8 mouse cellular contexts compared by ENCODE assay signal in genomic region chr7:30457629-30458330, GRCm38 (mm10). TPM values are rescaled to one million over a fixed set of nuclear protein-coding genes. Genes with fewer than 3 reads are reported as not detected.
DNase-seq lines count a peak whose midpoint lies in the region; ATAC-seq and TF ChIP-seq lines count a peak whose summit lies in the region.

Gene Kirrel2, minus strand, starts transcription at chr7:30457690.
Gene Nphs1, plus strand, starts transcription at chr7:30458315.

- 0 out of 2 replicates have a peak within 1 kb of the TSS, but pooled peaks have one; percentile 5 for H3K4me2 ChIP-seq in heart, postnatal 0 days (ENCODE audit: low read depth, low read length)

- TF ChIP-seq CTCF in heart, postnatal 0 days (IDR thresholded peaks at IDR 0.05; ENCODE audit: low read depth) = no peak

- ATAC-seq in frontal cortex, adult (ENCODE audit: low TSS enrichment) = peak; percentile 90
- ATAC-seq in heart, postnatal 0 days (ENCODE audit: insufficient read depth, low read depth) = no peak

- no peak for TF ChIP-seq EP300 in heart, postnatal 0 days (IDR thresholded peaks at IDR 0.05; ENCODE audit: low read depth)

- no peak within 1 kb of the TSS for H3K9ac ChIP-seq in heart, postnatal 0 days (replicated peaks; ENCODE audit: low read depth, low read length)

- intact Hi-C loops in left cerebral cortex, postnatal 4 days (cut with DNase I) = no loop called here

- H3K9me3 ChIP-seq in heart, postnatal 0 days (replicated peaks; ENCODE audit: control insufficient read depth, low read length) = no peaks in the 10 kb centered on the region

- H3K27me3 ChIP-seq in heart, postnatal 0 days (ENCODE audit: control insufficient read depth, insufficient read depth, low read length) = peaks cover 92% of the 10 kb centered on the region

- H3K36me3 ChIP-seq in heart, postnatal 0 days (replicated peaks; ENCODE audit: control insufficient read depth, insufficient read depth, low read length) = no peaks in the 10 kb centered on the region

- H3K27ac ChIP-seq in heart, postnatal 0 days (ENCODE audit: low read depth) = no peak within 1 kb of the TSS

- H3K4me1 ChIP-seq in heart, postnatal 0 days (ENCODE audit: control insufficient read depth, insufficient read depth) = no peaks in the 10 kb centered on the region

- 4% methylated on average over 16 of the region's 16 CpGs for WGBS in heart, postnatal 0 days

- no peak within 1 kb of the TSS for H3K4me3 ChIP-seq in heart, postnatal 0 days (ENCODE audit: low read depth, low read length)

- DNase-seq in frontal cortex, postnatal 25 days (ENCODE audit: low spot score in 2 of 2) = no peak
- DNase-seq in R1 (ENCODE audit: low read depth, low spot score) = peak; percentile 57
- no peak for DNase-seq in heart, postnatal 0 days (ENCODE audit: low spot score)
- DNase-seq in left cerebral cortex, postnatal 4 days = peak; percentile 85
- DNase-seq in right cerebral cortex, postnatal 25 days = peak; percentile 71
- DNase-seq in urinary bladder, postnatal 10 days (ENCODE audit: low spot score) = no peak
- DNase-seq in gastrocnemius, postnatal 4 days (ENCODE audit: low spot score in 2 of 2) = no peak

RNA-seq across cellular contexts. Expression of gene Kirrel2, which starts in this region (rescaled TPM):
- not detected in 2 replicates for total RNA-seq in heart, postnatal 0 days (2014; rRNA removed; ENCODE audit: low replicate concordance)
- polyA plus RNA-seq in heart, postnatal 0 days (2015; fragmentation: Nextera tagmentation; extraction: Ambion mirVana) = 0.15 TPM in 1 of 2 replicates, not detected in the other
- under 1 TPM; 0.26 to 0.56 TPM for total RNA-seq in left cerebral cortex, postnatal 4 days (2021)
- under 1 TPM; 0.39 to 0.93 TPM for total RNA-seq in gastrocnemius, postnatal 4 days (2021)

RNA-seq across cellular contexts. Expression of gene Nphs1, which starts in this region (rescaled TPM):
- not detected in 2 replicates for total RNA-seq in heart, postnatal 0 days (2014; rRNA removed; ENCODE audit: low replicate concordance)
- 0.05 TPM in 1 of 2 replicates, not detected in the other for polyA plus RNA-seq in heart, postnatal 0 days (2015; fragmentation: Nextera tagmentation; extraction: Ambion mirVana)
- under 1 TPM in 1 of 2 experiments, not detected in 1; 0.08 TPM for total RNA-seq in left cerebral cortex, postnatal 4 days (2021)
- total RNA-seq in gastrocnemius, postnatal 4 days (2021) = not detected

Comparison
In these comparisons a context has a peak if more than half of its experiments do, and no peak if none do; other contexts are left out.
1. Peak in DNase-seq in left cerebral cortex, postnatal 4 days; RNA of the genes that start here not detected or under 1 TPM.
2. DNase-seq: peak in R1 (single experiment) and right cerebral cortex, postnatal 25 days (single experiment); none in frontal cortex, postnatal 25 days (0 of 2), heart, postnatal 0 days (single experiment), urinary bladder, postnatal 10 days (single experiment) and gastrocnemius, postnatal 4 days (0 of 2).